Mouse (Mus musculus) CD8-positive naive resting alpha-beta T cell, adult 57 days (primary cell): ENCODE data around the gene Gm14819. TPM values are rescaled to one million over a fixed set of nuclear protein-coding genes. Genes with fewer than 3 reads are reported as not detected.

Source experiments
- total RNA-seq: library from RNA; stranded (reverse); gene quantifications from one replicate; pipeline ENCODE4 v1.2.4, GENCODE M21; 2023

The Gm14819 gene
- total RNA-seq = not detected

GRCm38 (mm10) chrX:35403883-35404282 is at the start of gene Gm14819:
Gene Gm14819, plus strand, starts transcription at chrX:35404183.

